Mouse (Mus musculus) midbrain, embryonic 10.5 days (tissue): ENCODE data around the gene Ptprm. TPM values are rescaled to one million over a fixed set of nuclear protein-coding genes. Genes with fewer than 3 reads are reported as not detected.

Experiments used
- DNase-seq: peaks from one replicate; pipeline ENCODE4 v3.0.0-alpha.2; 2017; ENCODE audit warnings: low spot score
- H3K27ac ChIP-seq: fragments of 300-500 bp; sonication (generic); replicated peaks from 2 replicates; pipeline ENCODE4 v1.5.1; 2016; ENCODE audit warnings: mild to moderate bottlenecking
- H3K27me3 ChIP-seq: fragments of 300-500 bp; sonication (generic); 2 replicates; pipeline ENCODE4 v1.6.1; 2016; ENCODE audit warnings: low read depth, mild to moderate bottlenecking; ENCODE audit not compliant: poor library complexity, severe bottlenecking
- H3K36me3 ChIP-seq: fragments of 300-500 bp; sonication (generic); 2 replicates; pipeline ENCODE4 v1.6.1; 2016; ENCODE audit warnings: mild to moderate bottlenecking, moderate library complexity
- H3K4me1 ChIP-seq: fragments of 300-500 bp; sonication (generic); 2 replicates; pipeline ENCODE4 v1.6.1; 2016
- H3K4me3 ChIP-seq: fragments of 300-500 bp; sonication (generic); 2 replicates; pipeline ENCODE4 v1.5.1; 2016; ENCODE audit warnings: mild to moderate bottlenecking, moderate library complexity
- H3K9me3 ChIP-seq: fragments of 300-500 bp; sonication (generic); replicated peaks from 2 replicates; pipeline ENCODE4 v1.6.1; 2016; ENCODE audit warnings: mild to moderate bottlenecking
- WGBS: fragments of 180-500 bp; shearing (Covaris S2); methylation state at CpG from one replicate; pipeline ENCODE4 v1.1.7; 2016; 5-methylcytosine and 5-hydroxymethylcytosine counted together
- polyA plus RNA-seq: library from polyadenylated mRNA; unstranded; fragments of >200 nt; fragmentation: Nextera tagmentation; extraction: Ambion mirVana; gene quantifications from 2 replicates; pipeline ENCODE4 v1.2.1, GENCODE M21; 2016

The Ptprm gene
- polyA plus RNA-seq, 1 experiment from 2014 or later = 6.4 TPM

DNA sequence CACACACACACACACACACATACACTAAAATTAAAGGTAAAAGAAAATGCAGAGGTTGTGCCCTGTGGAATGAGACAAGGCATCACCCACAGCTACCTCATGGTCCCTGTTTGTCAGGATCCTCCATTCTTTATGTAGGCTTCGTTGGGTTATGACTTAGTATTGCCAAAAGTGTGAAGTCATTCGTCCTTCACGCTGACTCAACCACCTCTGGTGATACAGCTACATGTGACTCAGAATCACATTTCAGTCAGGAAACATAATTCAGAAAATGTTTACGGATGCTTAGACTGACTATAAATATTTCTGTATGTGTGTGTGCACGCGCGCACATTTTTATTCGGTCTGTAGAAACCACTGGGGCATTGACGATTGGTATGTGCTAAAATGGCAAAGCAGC lies 121.2 kb downstream of the Ptprm start:
- Histone ChIP-seq H3K27ac (no peak overlapping the region), H3K27me3 (no peaks in the 10 kb centered on the region), H3K9me3 (no peaks in the 10 kb centered on the region), H3K4me3 (no peak overlapping the region), H3K4me1 (0 out of 2 replicates have a peak, but pooled peaks cover 4% of the 10 kb centered on the region), H3K36me3 (no peaks in the 10 kb centered on the region)
- WGBS = 97% methylated on average over 9 of the region's 9 CpGs
- no peak for DNase-seq

DNA sequence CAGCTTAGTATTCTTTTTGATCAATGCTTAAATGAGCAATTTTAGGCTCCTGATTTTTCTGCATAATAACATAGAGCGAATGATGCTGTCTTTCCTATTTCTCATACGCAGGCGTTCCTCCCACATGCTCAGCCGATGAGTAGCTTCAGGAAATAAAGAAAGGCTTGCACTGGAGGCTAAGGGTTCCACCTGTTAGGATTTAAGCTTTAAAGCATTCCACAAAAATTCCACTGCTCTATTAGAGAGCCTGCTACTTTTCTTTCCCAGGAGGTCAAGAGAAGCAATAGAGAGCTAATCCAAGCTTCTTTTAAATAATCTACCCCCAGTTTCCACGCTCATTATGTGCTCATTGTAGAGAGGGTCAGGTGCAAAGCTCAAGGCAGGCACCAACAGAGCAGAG lies 127.3 kb downstream of the Ptprm start:
- no peak for DNase-seq
- WGBS = 45% methylated on average over 5 of the region's 5 CpGs

DNA sequence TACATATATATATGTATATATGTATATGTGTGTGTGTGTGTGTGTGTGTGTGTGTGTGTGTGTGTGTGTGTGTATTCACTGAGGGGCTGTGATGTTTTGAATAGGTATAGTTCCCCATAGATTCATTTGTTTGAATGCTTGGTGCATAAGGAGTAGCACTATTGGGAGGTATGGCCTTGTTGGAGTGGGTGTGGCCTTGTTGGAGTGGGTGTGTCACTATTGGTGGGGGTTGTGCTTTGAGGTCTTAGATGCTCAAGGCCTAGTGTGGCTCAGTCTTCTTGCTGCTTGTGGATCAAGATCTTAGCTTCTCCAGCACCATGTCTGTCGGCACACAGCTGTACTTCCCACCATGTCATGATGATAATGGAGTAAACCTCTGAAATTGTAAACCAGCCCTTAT lies 138.9 kb downstream of the Ptprm start:
- no peaks in the 10 kb centered on the region for H3K9me3 ChIP-seq
- no peak for DNase-seq
- 87% methylated on average over 1 of the region's 1 CpGs for WGBS

More for the DNA sequence above, 127.3 kb downstream of the Ptprm start:
- H3K9me3 ChIP-seq = no peaks in the 10 kb centered on the region
- H3K4me1 ChIP-seq = peaks cover 12% of the 10 kb centered on the region
- H3K27me3 ChIP-seq = no peaks in the 10 kb centered on the region
- no peaks in the 10 kb centered on the region for H3K36me3 ChIP-seq
- no peak overlapping the region for H3K27ac ChIP-seq
- H3K4me3 ChIP-seq = no peak overlapping the region

DNA sequence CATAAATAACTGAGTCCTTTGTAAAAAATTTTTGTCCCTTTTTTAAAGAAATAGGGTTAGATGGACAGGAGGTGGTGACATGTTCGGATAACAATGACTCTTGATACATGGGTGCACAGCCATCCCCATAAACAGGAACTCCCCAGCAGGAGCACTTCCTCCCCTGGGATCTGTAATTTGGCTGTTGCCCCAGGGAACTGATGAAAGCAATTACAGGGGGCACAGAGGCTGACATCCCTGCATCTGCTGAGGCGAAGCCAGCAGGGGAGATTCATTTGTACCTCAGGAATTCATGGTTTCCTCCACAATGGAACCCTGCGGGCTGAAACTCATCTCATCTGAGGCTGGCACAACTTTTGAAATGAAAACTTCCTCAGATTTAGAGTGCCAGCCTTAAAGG lies 140.5 kb downstream of the Ptprm start:
- Histone ChIP-seq H3K27ac (no peak overlapping the region), H3K9me3 (no peaks in the 10 kb centered on the region), H3K4me1 (peaks cover 10% of the 10 kb centered on the region), H3K4me3 (no peak overlapping the region), H3K36me3 (no peaks in the 10 kb centered on the region), H3K27me3 (no peaks in the 10 kb centered on the region)
- no peak for DNase-seq
- 38% methylated on average over 3 of the region's 3 CpGs for WGBS

More for the DNA sequence above, 138.9 kb downstream of the Ptprm start:
- Histone ChIP-seq H3K27me3 (no peaks in the 10 kb centered on the region), H3K4me1 (peaks cover 7% of the 10 kb centered on the region), H3K4me3 (no peak overlapping the region), H3K27ac (no peak overlapping the region), H3K36me3 (no peaks in the 10 kb centered on the region)

DNA sequence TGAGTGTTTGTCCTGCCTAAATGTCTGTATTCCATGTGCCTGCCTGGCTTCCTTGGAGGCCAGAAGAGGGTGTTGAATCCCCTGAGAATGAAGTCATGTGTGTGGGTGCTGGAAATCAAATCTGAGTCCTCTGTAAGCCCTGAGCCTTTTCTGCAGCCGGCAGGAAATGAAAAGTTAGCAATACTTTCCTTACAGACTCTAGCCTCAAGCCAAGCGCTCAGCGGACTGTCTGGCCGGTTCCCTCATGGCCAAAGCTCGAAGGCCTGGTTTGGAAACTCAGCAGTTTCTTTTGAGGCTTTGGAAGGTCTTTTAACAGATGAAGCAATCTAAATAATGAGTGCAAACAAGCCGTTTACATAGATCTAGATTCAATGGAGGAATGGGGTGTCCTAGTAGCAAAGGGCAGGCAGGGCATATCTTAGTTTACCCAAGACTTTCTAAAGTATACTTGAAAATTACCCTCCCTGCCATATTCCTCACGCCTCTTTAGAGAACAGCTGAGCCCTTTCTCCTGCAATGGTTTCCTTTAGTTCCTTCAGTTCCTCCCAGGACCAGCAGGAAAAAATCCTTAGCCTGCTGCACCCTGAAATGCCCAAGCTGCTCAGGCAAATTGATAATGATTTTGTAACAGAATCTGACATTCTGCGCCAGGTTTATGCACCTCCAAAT lies 144.4 kb downstream of the Ptprm start:
- 76% methylated on average over 8 of the region's 8 CpGs for WGBS

DNA sequence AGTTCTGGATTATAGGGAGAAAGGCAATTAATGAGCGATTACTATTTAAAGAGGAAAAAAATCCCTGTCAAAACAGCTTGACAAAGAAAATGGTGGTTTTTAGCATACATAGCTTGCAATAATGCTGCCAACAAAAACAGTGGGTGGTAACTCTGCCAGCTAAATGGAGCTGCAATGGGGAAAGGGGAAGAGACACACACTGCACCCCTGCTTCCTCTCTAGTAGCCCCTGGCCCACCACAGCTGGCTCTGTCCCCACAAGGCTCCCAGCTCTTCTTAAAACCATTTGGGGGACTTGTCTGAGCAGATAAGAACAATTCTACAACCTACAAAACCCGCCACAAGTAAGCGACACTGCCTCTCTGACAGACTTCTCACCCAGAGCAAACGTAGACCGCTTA lies 145.7 kb downstream of the Ptprm start:
- peaks cover 5% of the 10 kb centered on the region for H3K4me1 ChIP-seq
- 87% methylated on average over 5 of the region's 5 CpGs for WGBS
- H3K36me3 ChIP-seq = no peaks in the 10 kb centered on the region
- no peaks in the 10 kb centered on the region for H3K9me3 ChIP-seq
- no peaks in the 10 kb centered on the region for H3K27me3 ChIP-seq
- no peak overlapping the region for H3K4me3 ChIP-seq
- H3K27ac ChIP-seq = no peak overlapping the region
- no peak for DNase-seq

More for the DNA sequence above, 144.4 kb downstream of the Ptprm start:
- no peaks in the 10 kb centered on the region for H3K27me3 ChIP-seq
- H3K9me3 ChIP-seq = no peaks in the 10 kb centered on the region
- peaks cover 10% of the 10 kb centered on the region for H3K4me1 ChIP-seq
- DNase-seq = no peak
- H3K36me3 ChIP-seq = no peaks in the 10 kb centered on the region
- no peak overlapping the region for H3K27ac ChIP-seq
- H3K4me3 ChIP-seq = no peak overlapping the region

DNA sequence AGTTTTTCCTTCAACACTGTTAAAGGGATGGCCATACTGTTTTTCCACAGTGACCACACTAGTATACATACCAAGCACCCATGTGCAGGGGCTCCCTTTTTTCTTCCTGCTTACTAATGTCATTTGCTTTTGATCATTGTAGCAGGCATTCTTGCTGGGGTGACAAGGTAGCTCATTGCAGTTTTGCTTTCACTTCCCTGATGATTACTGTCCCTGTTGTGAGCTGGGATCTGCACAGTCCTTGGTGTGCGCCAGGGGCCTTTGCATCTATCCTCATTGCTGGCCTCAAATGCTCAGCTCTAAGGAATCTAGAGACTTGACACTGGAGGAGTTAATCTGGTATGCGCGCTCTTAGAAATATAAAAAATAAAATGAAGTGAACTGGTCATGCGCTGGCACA lies 147.3 kb downstream of the Ptprm start:
- 97% methylated on average over 4 of the region's 4 CpGs for WGBS
- no peak for DNase-seq
- Histone ChIP-seq H3K9me3 (no peaks in the 10 kb centered on the region), H3K27me3 (no peaks in the 10 kb centered on the region), H3K4me3 (no peak overlapping the region), H3K4me1 (peaks cover 3% of the 10 kb centered on the region; the same call in 1 of the 2 replicates), H3K36me3 (no peaks in the 10 kb centered on the region), H3K27ac (no peak overlapping the region)

DNA sequence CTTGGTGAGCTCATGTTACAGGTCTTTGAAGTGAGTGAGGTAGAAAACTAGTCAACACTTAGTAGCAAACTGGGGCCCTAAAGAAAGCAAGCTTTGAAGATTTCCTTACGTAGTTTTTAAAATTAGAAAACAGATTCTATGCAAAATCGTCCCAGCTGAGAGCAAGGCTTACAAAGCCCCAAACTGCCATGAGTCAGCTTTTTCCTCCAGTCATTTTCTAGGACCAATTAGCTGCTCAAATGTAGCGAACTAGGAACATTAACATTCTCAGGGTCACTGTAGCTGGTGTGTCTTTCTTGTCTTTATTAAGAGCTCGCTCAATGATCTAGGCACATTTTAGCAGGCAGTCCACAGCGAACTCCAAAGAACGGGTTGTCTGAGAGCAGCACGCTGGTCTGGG lies 153.1 kb downstream of the Ptprm start:
- H3K27me3 ChIP-seq = no peaks in the 10 kb centered on the region
- no peaks in the 10 kb centered on the region for H3K9me3 ChIP-seq
- DNase-seq = no peak
- H3K36me3 ChIP-seq = no peaks in the 10 kb centered on the region
- no peak overlapping the region for H3K4me3 ChIP-seq
- WGBS = 33% methylated on average over 7 of the region's 7 CpGs
- no peak overlapping the region for H3K27ac ChIP-seq
- H3K4me1 ChIP-seq = peaks cover 9% of the 10 kb centered on the region

DNA sequence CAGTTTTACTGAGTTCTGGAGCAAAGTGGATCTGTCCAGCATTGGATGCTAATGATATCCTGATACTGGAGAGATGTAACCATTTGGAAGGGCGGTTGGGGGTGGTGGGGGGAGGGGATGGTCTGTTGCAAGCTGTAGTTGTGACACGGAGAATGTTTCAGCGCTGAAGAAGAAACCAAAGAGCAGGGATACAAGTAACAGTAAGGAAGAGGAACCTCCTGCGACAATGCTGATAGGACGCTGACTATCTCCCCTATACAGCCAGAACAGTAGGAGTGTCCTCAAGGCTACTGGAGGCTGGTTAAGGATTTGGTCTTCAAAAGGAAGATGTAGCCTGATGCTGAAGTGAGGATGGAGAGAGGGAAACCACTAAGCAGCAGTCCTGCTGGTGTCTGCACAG lies 160.5 kb downstream of the Ptprm start:
- Histone ChIP-seq H3K4me3 (no peak overlapping the region), H3K4me1 (no peaks in the 10 kb centered on the region), H3K27me3 (no peaks in the 10 kb centered on the region), H3K27ac (no peak overlapping the region), H3K9me3 (no peaks in the 10 kb centered on the region), H3K36me3 (no peaks in the 10 kb centered on the region)
- no peak for DNase-seq
- 75% methylated on average over 5 of the region's 5 CpGs for whole genome bisulfite sequencing

DNA sequence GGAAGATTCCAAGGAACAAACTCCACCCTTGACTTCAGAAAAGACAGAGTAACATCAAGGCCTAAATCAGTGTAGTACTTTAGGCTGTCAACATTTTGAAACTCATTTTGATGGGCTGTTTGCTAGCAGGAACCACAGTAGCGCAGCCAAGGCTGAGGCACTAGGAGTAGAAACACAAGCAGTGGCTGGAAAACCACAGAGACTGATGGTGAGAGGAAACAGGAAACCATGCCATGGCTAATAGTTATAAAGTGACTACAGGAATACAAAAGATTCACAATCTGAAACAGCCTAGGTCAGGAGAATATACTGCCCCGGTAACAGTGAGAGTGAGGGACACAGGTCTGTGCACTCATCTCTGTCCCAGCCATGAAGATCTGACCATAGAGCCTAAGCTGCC lies 165.7 kb downstream of the Ptprm start:
- H3K4me3 ChIP-seq = no peak overlapping the region
- no peaks in the 10 kb centered on the region for H3K27me3 ChIP-seq
- 94% methylated on average over 2 of the region's 2 CpGs for WGBS
- H3K27ac ChIP-seq = no peak overlapping the region
- DNase-seq = no peak
- no peaks in the 10 kb centered on the region for H3K4me1 ChIP-seq
- H3K9me3 ChIP-seq = no peaks in the 10 kb centered on the region
- no peaks in the 10 kb centered on the region for H3K36me3 ChIP-seq

DNA sequence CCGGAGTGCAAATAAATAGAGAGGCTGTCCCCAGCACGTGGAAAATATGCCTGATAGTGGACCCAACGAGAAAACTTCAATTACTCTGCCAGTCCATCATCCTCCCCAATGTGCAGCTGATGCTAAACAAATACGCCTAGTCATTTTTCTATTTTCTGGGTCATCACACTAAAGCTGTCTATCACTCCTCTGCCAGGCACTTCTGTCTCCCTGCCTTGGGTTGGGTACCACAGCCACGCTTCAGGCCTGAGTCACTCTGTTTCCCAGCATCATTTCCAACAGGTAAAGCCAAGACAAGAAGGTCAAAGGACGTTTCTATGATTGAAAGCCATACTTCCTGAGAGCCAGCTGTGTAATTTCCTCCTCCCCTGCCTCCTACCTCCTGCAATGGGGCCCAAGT lies 167.4 kb downstream of the Ptprm start:
- no peak for DNase-seq
- no peak overlapping the region for H3K4me3 ChIP-seq
- H3K9me3 ChIP-seq = no peaks in the 10 kb centered on the region
- no peak overlapping the region for H3K27ac ChIP-seq
- H3K4me1 ChIP-seq = no peaks in the 10 kb centered on the region
- WGBS = 82% methylated on average over 6 of the region's 6 CpGs
- no peaks in the 10 kb centered on the region for H3K27me3 ChIP-seq
- no peaks in the 10 kb centered on the region for H3K36me3 ChIP-seq

DNA sequence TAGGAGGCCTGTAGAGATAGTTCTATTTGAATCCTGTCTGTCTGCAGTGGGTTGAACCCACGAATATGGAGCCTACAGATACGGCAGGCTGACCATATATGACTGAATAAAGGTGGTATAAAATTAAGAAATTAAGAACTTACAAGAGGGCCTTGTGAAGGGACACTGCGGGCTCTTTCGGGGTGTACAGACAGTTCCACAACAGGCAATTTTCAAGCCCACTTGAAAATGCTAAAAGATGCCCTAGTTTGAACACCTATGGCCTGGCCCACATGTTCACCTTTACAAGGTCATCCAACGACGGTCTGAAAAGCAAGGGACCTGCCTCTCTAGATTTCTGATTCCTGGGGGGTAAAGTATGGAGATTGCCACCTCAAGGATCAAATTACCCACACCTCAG lies 168.3 kb downstream of the Ptprm start:
- H3K4me3 ChIP-seq = no peak overlapping the region
- no peaks in the 10 kb centered on the region for H3K4me1 ChIP-seq
- no peaks in the 10 kb centered on the region for H3K9me3 ChIP-seq
- H3K36me3 ChIP-seq = no peaks in the 10 kb centered on the region
- H3K27ac ChIP-seq = no peak overlapping the region
- WGBS = 89% methylated on average over 6 of the region's 6 CpGs
- H3K27me3 ChIP-seq = no peaks in the 10 kb centered on the region
- no peak for DNase-seq

DNA sequence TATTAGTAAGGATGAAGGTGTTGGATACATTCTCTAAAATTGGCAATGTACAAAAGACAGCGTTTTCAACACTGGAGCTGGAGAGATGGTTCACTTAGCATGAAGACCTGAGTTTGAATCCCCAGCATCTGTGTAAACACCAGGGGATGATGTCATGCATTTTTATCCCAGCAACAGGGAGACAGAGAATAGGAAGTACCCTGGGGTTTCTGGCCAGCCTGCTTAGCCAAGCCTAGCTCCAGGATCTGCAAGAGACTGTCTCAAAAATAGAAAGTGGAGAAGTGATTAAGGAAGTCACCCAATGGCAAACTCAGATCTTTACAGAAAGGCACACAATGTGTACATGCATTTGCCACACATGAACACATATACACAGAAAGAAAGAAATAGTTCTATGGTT lies 174.8 kb downstream of the Ptprm start:
- H3K27ac ChIP-seq = no peak overlapping the region
- 80% methylated on average over 1 of the region's 1 CpGs for WGBS
- no peaks in the 10 kb centered on the region for H3K36me3 ChIP-seq
- H3K4me1 ChIP-seq = no peaks in the 10 kb centered on the region
- H3K27me3 ChIP-seq = no peaks in the 10 kb centered on the region
- no peak for DNase-seq
- H3K9me3 ChIP-seq = no peaks in the 10 kb centered on the region; the same call in 1 of the 2 replicates
- no peak overlapping the region for H3K4me3 ChIP-seq
